Mouse (Mus musculus): ENCODE data around the gene Lmnb2. TPM values are rescaled to one million over a fixed set of nuclear protein-coding genes. Genes with fewer than 3 reads are reported as not detected.

Gene Lmnb2
- polyA plus RNA-seq, 1 experiment, result 14.1 TPM

DNA sequence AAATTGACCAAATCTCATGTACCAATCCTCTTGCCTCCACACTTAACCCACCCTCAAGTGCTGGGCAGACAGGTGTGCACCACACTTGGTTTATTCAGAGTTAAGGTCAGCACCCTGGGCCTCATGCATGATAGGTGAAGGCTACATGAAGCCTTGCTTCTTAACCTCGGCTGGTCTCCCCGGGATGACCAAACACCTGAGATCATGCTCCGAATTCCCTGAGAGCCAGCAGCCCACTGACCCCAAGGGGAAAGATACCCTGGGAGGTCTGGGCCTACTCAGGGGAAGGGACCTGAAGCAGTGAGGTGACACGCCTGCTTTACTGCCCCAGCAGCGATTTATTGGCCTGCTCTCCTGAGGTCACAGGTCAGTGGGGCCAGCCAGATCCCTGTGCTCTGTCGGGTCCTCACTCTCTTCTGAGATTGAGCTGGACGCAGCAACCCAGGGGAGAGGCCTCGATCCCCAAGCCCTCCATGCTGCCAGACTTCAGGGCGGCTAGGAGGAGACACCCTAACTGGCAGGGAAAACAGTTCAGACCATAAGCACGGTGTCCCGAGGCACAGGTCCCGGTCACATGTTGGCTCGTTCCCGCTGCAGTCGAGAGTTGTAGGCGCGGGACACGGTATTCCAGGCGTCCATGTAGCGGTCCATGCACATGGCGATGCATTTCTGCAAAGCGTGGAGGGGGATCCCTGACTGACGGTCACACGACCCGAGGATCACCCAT, 18.3 kb downstream of the Lmnb2 start:
- DNase-seq (ENCODE audit: low spot score), result no peak

GRCm38 (mm10) chr10:80899074-80899473, 19.0 kb downstream of the Lmnb2 start:
- no peak for DNase-seq (ENCODE audit: low spot score)

DNA sequence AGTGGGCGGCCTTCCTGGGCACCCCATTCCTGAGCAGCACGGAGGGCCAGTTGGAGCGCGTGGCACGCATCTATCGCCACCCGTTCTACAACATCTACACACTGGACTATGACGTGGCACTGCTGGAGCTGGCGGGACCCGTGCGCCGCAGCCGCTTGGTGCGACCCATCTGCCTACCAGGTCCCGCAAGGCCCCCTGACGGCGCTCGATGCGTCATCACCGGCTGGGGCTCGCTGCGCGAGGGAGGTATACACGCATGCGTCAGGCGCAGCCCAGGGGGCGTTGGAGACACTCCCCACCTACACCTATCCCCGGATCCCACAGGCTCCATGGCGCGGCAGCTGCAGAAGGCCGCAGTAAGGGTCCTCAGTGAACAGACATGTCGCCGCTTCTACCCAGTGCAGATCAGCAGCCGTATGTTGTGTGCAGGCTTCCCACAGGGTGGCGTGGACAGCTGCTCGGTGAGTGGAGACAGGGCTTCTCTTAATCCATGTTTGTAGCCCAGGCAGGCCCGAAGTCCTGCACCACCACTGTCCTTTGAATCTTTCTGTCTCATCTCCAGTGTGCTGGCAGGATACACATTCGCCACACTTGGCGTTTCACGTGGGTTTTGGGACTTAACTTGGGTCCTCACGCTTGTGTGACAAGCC, 20.1 kb downstream of the Lmnb2 start:
- no peak for DNase-seq (ENCODE audit: low spot score)

DNA sequence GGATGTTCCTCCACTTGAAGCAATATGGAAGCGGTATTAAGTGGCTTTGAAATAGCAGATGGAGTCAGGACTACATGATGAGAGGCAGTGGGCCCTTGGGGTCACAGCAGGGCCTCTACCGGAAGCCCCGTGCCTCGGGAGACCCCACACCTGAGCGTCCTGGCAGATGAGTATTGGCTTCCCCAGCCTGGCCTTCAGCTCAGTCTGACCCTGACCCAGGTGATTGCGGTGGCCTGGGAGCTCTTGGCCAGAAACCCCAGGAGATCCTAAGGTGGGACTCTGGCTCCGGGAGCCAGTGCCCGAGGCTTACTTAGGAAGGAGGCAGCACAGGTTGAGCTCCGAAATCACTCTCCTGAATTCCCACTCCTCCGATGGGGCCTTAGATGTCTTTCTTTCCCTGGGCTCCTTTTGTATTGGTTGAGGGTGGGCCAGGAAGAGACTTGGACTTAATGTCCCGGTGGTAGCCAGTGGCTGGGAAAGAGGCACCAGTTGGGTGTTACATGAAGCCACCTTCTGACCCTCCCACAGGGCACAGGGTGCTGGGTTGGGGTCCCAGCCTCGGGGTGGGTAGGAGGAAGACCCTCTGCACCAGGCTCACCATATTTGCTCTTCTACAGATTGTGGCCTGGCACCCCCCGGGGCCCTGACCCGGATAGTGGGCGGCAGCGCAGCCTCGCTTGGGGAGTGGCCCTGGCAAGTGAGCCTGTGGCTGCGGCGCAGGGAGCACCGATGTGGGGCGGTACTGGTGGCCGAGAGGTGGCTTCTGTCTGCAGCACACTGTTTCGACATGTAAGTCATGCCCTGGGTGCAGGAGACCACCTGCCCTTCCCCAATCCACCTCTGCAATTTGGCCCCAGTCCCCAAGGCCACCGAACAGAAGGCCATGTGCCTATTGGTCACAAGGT, 21.2 kb downstream of the Lmnb2 start:
- DNase-seq (ENCODE audit: low spot score), result no peak

DNA sequence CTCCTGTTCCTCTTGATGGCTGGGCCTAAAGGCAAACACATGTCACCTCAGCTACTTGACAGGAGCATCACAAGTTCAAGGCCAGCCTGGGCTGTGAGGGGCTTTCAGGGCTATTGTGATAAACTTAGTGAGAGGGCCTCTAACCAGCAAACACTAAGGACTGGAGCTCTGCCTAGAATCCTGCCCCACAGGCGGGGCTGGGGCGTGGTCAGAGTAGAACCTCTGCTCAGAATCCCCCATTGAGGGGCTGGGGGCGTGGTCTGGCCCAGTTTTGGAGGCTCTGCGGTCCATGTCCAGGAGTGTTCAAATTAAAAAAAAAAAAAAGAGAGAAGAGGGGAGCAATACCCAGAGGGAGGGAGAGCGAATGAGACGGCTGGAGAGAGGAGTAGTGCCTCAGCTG, 22.3 kb downstream of the Lmnb2 start:
- no peak for DNase-seq (ENCODE audit: low spot score)

DNA sequence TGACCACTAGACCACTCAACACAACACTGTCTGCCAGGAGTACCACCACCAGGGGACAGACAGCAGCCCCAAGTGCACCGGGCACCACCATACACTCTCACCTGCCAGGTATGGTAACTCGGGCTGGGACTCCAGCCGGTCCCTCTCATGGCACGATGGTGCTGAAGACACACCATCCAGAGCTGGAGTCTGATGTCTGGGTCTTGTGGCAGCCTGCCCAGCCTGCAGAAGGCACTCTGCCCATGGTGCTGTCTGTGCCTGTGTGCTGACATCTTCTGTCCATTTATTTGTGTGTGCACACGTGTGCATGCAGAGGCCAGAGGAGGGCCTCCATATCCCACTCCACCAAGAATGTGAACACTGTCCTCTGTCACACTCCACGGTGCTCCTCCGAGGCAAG, 22.9 kb downstream of the Lmnb2 start:
- no peak for DNase-seq (ENCODE audit: low spot score)

DNA sequence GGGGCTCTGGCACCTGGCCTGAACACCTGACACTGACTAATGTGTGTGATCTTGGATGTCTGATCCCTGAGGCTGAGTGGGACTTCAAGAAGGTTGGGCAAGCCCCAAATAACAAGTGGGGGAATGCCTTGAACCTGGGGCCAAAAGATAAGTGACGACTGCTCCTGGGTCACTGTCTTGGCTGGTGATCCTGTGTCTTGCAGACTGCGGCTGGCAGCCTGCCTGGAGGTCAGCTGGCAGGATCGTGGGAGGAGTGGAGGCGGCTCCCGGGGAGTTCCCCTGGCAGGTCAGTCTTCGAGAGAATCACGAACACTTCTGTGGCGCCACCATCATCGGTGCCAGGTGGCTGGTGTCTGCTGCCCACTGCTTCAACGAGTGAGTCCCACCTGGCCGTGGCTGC, 30.9 kb downstream of the Lmnb2 start:
- no peak for DNase-seq (ENCODE audit: low spot score)

DNA sequence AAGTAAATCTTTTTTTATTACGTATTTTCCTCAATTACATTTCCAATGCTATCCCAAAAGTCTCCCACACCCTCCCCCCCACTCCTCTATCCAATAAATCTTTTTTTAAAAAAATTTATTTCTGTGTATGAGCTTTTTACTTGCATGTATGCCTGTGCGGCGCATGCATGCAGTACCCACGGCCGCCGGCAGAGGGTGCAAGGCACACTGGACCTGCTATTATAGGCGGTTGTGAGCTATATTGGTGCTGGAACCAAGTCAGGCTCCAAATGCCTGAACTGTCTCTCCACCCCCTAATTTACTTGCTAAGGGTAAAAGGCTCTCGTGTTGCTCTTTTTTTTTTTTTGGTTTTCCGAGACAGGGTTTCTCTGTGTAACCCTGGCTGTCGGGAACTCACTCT, 36.7 kb downstream of the Lmnb2 start:
- no peak for DNase-seq (ENCODE audit: low spot score)

DNA sequence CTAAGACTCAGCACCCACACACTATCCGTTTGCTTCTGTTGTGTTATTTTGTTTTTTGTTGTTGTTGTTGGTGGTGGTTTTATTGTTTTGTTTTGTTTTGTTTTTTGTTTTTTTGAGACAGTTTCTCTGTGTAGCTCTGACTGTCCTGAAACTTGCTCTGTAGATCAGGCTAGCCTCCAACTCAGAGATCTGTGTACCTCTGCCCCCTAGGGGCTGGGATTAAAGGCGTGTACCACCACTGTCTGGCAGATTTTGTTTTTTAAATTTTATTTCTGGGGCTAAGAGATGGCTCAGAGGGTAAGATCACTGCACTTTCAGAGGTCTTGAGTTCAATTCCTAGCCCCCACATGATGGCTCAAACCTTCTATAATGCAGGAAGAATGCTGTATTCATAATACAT, 37.1 kb downstream of the Lmnb2 start:
- DNase-seq (ENCODE audit: low spot score), result no peak

DNA sequence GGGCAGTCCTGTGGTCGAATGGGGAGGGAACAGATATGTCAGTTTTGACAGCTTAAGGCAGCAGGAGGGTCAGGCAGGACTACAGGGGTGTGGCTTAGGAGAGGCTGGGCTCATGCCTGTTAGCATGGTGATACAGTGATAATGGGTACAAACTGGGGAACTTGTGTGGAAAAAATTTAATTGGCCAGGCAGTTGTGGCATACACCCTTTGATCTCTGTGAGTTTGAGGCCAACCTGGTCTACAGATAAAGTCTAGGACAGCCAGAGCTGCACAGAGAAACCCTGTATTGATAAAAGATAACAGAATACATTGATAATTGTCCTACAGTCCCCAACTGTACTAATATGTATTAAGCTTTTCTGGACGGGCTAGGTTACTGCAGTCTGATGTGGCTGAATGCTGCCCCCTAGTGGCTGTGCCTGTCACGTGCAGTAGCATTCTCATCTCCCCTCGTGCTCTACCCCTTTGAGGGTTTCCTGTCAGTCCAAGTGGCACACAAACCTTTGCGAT, 37.9 kb downstream of the Lmnb2 start:
- DNase-seq (ENCODE audit: low spot score), result no peak

DNA sequence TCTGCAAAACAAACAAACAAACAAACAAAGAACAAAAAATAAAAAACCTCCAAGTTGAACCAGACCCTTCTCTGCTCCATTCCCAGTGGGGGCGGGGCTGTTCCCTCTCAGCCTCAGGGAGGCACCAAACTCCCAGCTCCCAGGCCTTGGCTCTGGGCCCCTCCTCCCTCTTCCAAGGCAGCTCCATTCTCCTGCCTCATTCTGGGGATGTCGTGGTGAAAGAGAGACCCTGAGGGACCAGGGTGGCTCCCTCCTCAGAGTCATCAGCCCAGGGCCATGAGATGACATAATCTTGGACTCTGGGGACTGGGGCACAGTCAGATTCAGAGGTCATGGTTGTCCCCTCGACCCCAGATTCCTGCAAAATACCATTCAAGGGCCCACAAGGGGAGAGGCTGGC, 41.5 kb downstream of the Lmnb2 start:
- no peak for DNase-seq (ENCODE audit: low spot score)

GRCm38 (mm10) chr10:80876028-80876427, 42.0 kb downstream of the Lmnb2 start:
- no peak for DNase-seq (ENCODE audit: low spot score)

DNA sequence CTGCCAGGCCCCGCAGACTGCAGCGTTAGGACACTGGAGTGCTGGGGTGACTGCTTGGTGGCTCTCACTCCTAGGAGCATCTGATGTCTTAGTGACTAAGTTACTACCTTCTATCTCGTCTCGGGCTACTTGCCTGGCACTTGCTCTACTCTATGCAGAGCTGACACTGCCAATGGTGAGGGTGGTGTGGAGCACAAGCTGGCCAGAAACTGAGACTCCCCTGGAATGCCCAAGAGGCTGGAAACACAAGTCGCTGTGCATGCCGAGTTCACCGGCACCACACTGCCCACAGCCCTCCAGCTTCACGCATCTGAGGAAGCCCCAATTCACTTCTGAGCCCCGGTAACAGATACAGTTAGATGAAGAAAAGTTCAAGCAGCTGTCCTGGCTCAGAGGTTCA, 44.0 kb downstream of the Lmnb2 start:
- DNase-seq (ENCODE audit: low spot score), result no peak

- no peak for DNase-seq (ENCODE audit: low spot score)
These were observed 46.5 kb downstream of the Lmnb2 start, which contains the start of gene Tmprss9 for GRCm38 (mm10) chr10:80871581-80871980. Tmprss9 (plus strand) TSS chr10:80871848.

- no peak for DNase-seq (ENCODE audit: low spot score)
These were observed 47.1 kb downstream of the Lmnb2 start for GRCm38 (mm10) chr10:80870993-80871392.

DNA sequence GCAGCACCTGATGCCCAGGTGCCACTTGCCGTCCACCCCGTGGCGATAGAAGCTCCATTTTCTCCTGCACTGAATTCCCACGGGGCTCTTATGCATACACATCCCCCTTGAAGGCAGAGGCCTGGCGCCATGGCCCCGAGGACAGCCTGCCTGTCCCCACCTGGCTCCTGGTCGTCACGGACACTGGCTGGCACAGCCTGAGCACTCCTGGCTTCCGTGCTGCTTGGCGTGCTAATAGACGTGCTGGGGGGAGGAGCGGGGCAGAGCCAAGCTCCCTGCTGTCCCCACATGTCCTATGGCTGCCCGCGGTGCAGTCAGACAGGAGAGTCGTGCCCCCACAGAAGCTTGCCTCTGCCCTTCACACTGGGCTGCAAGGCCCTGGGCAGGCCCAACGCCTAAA, 53.6 kb downstream of the Lmnb2 start:
- no peak for DNase-seq (ENCODE audit: low spot score)

DNA sequence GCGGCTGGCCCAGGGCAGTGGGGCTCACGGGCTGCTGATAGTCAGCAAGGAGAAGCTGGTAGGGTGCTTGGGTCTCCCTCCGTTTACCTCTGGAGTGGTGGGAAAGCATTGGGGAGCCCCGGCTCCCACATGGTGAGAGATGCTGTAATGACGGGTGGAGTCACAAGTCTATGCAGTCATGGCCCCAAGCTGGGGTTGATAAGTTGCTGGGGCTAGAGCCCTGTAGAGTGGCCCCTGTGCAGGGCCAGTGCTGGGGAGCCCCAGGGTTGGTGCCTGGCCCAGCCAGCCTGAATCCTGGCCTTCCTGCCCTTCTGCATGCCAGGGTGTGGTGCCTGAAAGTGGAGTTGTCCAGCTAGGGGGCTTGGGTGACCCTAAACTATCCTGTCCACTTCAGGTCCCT, 55.7 kb downstream of the Lmnb2 start:
- no peak for DNase-seq (ENCODE audit: low spot score)

- DNase-seq (ENCODE audit: low spot score), result no peak
These were observed 59.6 kb downstream of the Lmnb2 start for GRCm38 (mm10) chr10:80858350-80858935.

GRCm38 (mm10) chr10:80857848-80858247, 60.2 kb downstream of the Lmnb2 start:
- DNase-seq (ENCODE audit: low spot score), result no peak

DNA sequence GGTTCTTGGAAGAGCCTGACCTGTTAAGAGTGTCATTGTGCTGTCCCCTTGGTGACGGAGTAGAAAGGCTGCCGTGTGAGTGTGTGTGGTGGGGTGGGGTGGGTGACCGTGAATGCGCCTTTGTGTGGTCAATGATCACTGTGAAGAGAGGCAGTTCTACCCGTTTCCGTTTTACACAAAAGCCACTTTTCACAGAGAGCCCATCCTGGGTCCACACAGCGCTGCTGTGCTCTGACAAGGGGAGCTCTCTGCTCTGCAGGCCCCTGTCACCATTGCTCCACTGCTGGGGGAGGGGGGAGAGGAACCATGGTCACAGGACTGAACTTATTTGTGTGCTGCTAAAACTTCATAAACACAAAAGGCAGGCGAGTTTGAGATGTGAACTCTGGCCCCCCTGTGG, 60.7 kb downstream of the Lmnb2 start:
- DNase-seq (ENCODE audit: low spot score), result no peak

DNA sequence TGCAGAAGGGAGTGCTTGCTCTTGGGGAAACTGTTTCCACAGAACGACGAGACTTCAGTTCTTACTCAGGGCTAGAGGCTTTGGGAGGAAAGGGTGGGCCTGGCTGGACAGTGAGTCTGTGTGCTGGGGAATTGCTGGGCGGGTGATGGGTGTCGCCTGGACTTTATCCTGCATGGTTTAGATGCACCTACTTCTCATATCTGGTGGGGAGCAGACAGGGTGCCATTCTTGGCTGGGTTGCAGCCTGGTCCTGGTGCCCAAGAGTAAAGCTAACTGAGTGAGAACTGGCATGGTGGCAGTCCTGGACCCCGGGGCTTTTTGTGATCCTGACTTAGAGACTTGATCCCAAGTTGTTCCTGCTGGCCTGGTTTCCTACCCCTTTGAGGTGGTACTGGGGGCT, 61.1 kb downstream of the Lmnb2 start:
- no peak for DNase-seq (ENCODE audit: low spot score)

GRCm38 (mm10) chr10:80856267-80856666, 61.8 kb downstream of the Lmnb2 start:
- DNase-seq (ENCODE audit: low spot score), result no peak
